Mouse (Mus musculus): ENCODE measurements at regions not wholly inside any gene's neighbourhood (a gene's known extent, or its start where the extent isn't known, plus 50 kb on each side); places are given as distances from the start of the nearest gene placed in this dataset.

DNA sequence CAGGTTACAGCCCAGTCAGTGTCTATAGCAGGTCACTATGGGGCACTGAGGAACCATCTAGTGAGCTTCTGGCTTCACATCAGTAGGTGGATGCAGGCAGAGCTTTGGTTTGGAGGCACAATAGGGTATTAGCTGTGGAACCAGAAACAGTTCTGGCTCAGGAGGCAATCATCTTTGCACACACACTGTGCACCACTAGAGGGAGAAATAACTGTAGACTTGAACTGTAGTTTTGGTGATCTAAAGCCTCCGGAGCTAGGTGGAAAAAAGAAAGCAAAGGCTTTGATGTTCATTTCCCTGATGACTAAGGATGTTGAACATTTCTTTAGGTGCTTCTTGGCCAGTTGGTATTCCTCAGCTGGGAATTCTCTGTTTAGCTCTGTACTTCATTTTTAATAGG is 73.6 kb upstream of the 2210010C04Rik start:
- Histone ChIP-seq H3K4me3 (ENCODE audit: control insufficient read depth in 1 of 2, insufficient read depth in 1 of 2, low read depth in 1 of 2, low read length in 2 of 2) (no peak overlapping the region), H3K27ac (replicated peaks in 1 of 2; ENCODE audit: control insufficient read depth in 1 of 2, insufficient read depth in 1 of 2, low read depth in 2 of 2, low read length in 2 of 2) (no peak overlapping the region), H3K27me3 (ENCODE audit: control insufficient read depth, insufficient read depth, low read length) (no peaks in the 10 kb centered on the region), H3K4me1 (ENCODE audit: control insufficient read depth in 2 of 2, insufficient read depth in 2 of 2, low read length in 2 of 2) (no peaks in the 10 kb centered on the region), H3K9ac (ENCODE audit: low read length) (no peak overlapping the region), H3K36me3 (ENCODE audit: control insufficient read depth, insufficient read depth, low read length) (no peaks in the 10 kb centered on the region), H3K4me2 (ENCODE audit: low read length) (no peak overlapping the region), H3K9me3 (ENCODE audit: control insufficient read depth, low read length) (no peaks in the 10 kb centered on the region)
- WGBS = 54% methylated on average over 1 of the region's 1 CpGs
- no peak for ATAC-seq (ENCODE audit: insufficient number of reproducible peaks, insufficient read depth, low FRiP score, low read depth)

DNA sequence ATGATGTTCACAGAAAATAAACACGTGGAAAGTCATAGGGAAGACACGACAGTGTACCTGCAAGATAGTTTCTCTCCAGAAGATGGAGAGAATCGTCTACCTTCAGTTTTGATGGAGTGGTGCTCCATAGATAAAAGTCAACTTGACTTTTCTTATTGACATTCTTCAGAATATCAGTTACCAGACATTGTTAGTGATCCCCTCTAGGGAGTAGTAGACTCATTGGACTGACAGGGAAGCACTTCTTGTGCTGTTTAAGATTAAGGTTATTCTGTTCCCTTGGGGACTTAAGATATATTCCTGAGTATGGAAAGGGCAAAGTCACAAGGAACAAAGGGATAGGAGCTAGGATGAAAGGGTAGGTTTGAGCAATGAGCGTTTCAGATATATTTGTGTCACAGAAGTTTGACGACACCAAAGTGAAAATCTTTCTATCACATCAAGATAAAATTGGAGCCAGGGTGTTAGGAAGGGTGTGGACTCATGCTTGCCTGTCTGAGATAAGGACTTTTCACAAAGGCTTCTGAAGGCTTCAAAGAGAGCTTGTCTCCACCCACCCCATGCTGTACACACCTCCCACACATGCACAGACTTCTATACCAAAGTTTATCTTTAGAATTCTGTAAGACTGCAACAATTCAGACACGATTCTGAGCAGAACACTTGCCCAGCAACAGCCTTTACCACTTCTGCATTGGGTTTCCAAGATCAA is 68.5 kb upstream of the 2210010C04Rik start:
- Histone ChIP-seq H3K36me3 (ENCODE audit: control insufficient read depth, insufficient read depth, low read length) (no peaks in the 10 kb centered on the region), H3K9ac (ENCODE audit: low read length) (no peak overlapping the region), H3K27me3 (ENCODE audit: control insufficient read depth, insufficient read depth, low read length) (no peaks in the 10 kb centered on the region), H3K9me3 (ENCODE audit: control insufficient read depth, low read length) (no peaks in the 10 kb centered on the region), H3K4me2 (ENCODE audit: low read length) (no peak overlapping the region), H3K27ac (replicated peaks in 1 of 2; ENCODE audit: control insufficient read depth in 1 of 2, insufficient read depth in 1 of 2, low read depth in 2 of 2, low read length in 2 of 2) (no peak overlapping the region), H3K4me3 (ENCODE audit: control insufficient read depth in 1 of 2, insufficient read depth in 1 of 2, low read depth in 1 of 2, low read length in 2 of 2) (no peak overlapping the region), H3K4me1 (ENCODE audit: control insufficient read depth in 2 of 2, insufficient read depth in 2 of 2, low read length in 2 of 2) (no peaks in the 10 kb centered on the region)
- no peak for ATAC-seq (ENCODE audit: insufficient number of reproducible peaks, insufficient read depth, low FRiP score, low read depth)
- 61% methylated on average over 6 of the region's 6 CpGs for WGBS

DNA sequence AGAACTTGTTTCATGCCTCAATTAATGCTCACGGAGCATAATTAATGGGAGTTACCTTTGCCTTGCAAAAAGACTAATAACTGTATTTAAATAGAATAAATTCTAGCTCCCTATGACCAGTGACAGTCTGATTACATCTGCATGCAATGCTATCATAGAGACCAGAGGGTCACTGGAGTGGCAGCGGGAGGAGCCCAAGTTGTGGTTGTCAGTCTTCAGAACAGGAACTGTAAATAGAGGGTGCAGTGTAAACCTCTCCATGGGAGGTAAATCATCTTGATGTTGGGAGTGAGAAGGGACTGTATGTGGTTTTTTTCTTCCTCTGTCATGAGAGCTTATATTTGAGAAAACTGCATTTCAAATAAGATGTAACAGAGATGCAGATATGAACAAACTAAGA is 66.7 kb upstream of the 2210010C04Rik start:
- Histone ChIP-seq H3K27me3 (ENCODE audit: control insufficient read depth, insufficient read depth, low read length) (no peaks in the 10 kb centered on the region), H3K27ac (replicated peaks in 1 of 2; ENCODE audit: control insufficient read depth in 1 of 2, insufficient read depth in 1 of 2, low read depth in 2 of 2, low read length in 2 of 2) (no peak overlapping the region), H3K9ac (ENCODE audit: low read length) (no peak overlapping the region), H3K4me3 (ENCODE audit: control insufficient read depth in 1 of 2, insufficient read depth in 1 of 2, low read depth in 1 of 2, low read length in 2 of 2) (no peak overlapping the region), H3K9me3 (ENCODE audit: control insufficient read depth, low read length) (no peaks in the 10 kb centered on the region), H3K4me1 (ENCODE audit: control insufficient read depth in 2 of 2, insufficient read depth in 2 of 2, low read length in 2 of 2) (no peaks in the 10 kb centered on the region), H3K36me3 (ENCODE audit: control insufficient read depth, insufficient read depth, low read length) (no peaks in the 10 kb centered on the region), H3K4me2 (ENCODE audit: low read length) (no peak overlapping the region)
- WGBS = 60% methylated on average over 2 of the region's 2 CpGs
- ATAC-seq (ENCODE audit: insufficient number of reproducible peaks, insufficient read depth, low FRiP score, low read depth) = no peak

DNA sequence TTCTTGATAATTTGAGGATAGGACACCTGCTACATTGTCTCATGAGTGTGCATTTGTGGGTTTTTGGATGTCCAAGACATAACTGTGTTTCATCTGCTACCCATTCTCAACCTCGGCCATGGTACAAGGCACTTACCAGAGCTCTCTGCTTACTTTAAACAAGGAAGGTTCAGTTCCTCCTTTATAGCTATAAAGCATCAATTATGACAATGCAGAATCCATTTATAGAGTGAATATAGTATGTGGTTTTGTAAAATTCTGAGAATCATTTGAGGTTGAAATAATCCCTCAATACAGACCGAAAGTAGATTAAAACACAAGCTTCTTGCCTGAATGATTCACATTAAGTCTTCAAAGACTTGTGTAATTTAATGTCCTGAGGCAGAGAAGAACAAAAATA is 64.9 kb upstream of the 2210010C04Rik start:
- no peak for ATAC-seq (ENCODE audit: insufficient number of reproducible peaks, insufficient read depth, low FRiP score, low read depth)
- H3K9me3 ChIP-seq (ENCODE audit: control insufficient read depth, low read length) = no peaks in the 10 kb centered on the region
- 87% methylated on average over 2 of the region's 2 CpGs for WGBS

DNA sequence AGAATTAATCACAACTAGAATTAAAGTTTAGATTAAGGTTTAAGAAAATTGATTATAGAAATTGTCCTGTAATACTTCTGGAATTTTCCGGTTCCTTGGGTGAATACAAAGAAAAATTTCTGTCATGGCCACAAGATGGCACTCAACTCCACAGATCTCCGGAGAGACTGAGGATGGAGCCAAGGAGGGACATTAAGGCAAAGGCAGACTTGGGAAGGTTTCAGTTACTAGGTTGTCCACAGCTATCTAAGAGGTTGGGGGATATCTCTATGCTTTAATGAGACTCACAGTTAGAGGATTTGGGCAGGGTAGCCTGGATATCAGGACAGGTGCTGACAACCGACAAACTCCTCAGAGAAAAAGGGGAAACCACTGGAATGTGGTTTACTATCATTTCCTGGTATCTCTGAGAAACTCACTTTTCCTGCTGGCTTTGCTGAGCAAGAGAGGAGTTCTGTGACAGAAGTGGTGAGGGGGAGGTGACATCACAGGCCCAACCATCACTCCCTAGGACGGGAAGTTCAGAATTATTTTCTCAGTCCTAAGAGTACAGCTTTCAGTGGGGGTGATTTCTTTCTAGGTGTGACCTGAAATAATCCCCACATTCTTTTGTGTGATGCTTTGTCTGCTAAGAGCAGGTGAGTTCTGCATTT is 56.0 kb upstream of the 2210010C04Rik start:
- no peak overlapping the region for H3K4me3 ChIP-seq (ENCODE audit: control insufficient read depth in 1 of 2, insufficient read depth in 1 of 2, low read depth in 1 of 2, low read length in 2 of 2)
- H3K9ac ChIP-seq (ENCODE audit: low read length) = no peak overlapping the region
- H3K9me3 ChIP-seq (ENCODE audit: control insufficient read depth, low read length) = no peaks in the 10 kb centered on the region
- ATAC-seq (ENCODE audit: insufficient number of reproducible peaks, insufficient read depth, low FRiP score, low read depth) = no peak
- H3K36me3 ChIP-seq (ENCODE audit: control insufficient read depth, insufficient read depth, low read length) = no peaks in the 10 kb centered on the region
- H3K4me2 ChIP-seq (ENCODE audit: low read length) = no peak overlapping the region
- no peak overlapping the region for H3K27ac ChIP-seq (replicated peaks in 1 of 2; ENCODE audit: control insufficient read depth in 1 of 2, insufficient read depth in 1 of 2, low read depth in 2 of 2, low read length in 2 of 2)
- H3K4me1 ChIP-seq (ENCODE audit: control insufficient read depth in 2 of 2, insufficient read depth in 2 of 2, low read length in 2 of 2) = no peaks in the 10 kb centered on the region
- WGBS = 42% methylated on average over 4 of the region's 4 CpGs
- H3K27me3 ChIP-seq (ENCODE audit: control insufficient read depth, insufficient read depth, low read length) = no peaks in the 10 kb centered on the region

More for the DNA sequence above, 64.9 kb upstream of the 2210010C04Rik start:
- Histone ChIP-seq H3K27me3 (ENCODE audit: control insufficient read depth, insufficient read depth, low read length) (no peaks in the 10 kb centered on the region), H3K4me1 (ENCODE audit: control insufficient read depth in 2 of 2, insufficient read depth in 2 of 2, low read length in 2 of 2) (no peaks in the 10 kb centered on the region), H3K4me3 (ENCODE audit: control insufficient read depth in 1 of 2, insufficient read depth in 1 of 2, low read depth in 1 of 2, low read length in 2 of 2) (no peak overlapping the region), H3K27ac (replicated peaks in 1 of 2; ENCODE audit: control insufficient read depth in 1 of 2, insufficient read depth in 1 of 2, low read depth in 2 of 2, low read length in 2 of 2) (no peak overlapping the region), H3K36me3 (ENCODE audit: control insufficient read depth, insufficient read depth, low read length) (no peaks in the 10 kb centered on the region), H3K9ac (ENCODE audit: low read length) (no peak overlapping the region), H3K4me2 (ENCODE audit: low read length) (no peak overlapping the region)

All from heart, embryonic 14.5 days (tissue).